Mouse (Mus musculus): Measurements from ENCODE around the gene Spata31d1c. TPM values are rescaled to one million over a fixed set of nuclear protein-coding genes. Genes with fewer than 3 reads are reported as not detected.

Gene Spata31d1c
- not detected in 2 replicates for polyA plus RNA-seq (2015; fragmentation: Nextera tagmentation; extraction: Ambion mirVana)

DNA sequence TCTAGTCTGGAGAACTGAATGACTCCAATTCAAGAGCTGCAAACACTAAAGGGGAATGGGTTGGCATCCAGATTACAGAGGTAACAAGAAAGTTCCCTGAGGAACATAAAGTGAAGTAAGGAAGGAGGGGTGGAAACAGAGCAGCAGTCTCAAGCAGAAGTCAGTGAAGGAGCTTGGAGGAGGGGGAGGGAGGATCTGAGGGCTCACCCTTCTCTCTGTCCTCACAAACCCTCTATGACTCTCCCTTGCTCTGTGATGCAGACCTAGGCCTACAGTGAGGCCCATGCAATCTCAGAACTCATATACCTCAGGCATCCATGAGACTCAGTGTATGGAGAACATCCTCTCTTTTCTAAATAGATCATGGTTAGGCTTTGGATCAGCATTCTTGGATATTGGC is at the start of gene Spata31d1c:
Spata31d1c (plus strand) TSS at position 301 of the 400 bp plus-strand sequence.
- no peak within 1 kb of the TSS for H3K9ac ChIP-seq (ENCODE audit: low read depth, low read length)
- no peaks in the 10 kb centered on the region for H3K4me1 ChIP-seq (replicated peaks; ENCODE audit: control insufficient read depth, insufficient read depth, low read length)
- ATAC-seq = no peak
- no peak within 1 kb of the TSS for H3K4me2 ChIP-seq (replicated peaks; ENCODE audit: low read depth)
- no peaks in the 10 kb centered on the region for H3K9me3 ChIP-seq (ENCODE audit: control insufficient read depth)
- no peak for TF ChIP-seq CTCF (IDR thresholded peaks at IDR 0.05; ENCODE audit: low read depth)
- no peaks in the 10 kb centered on the region for H3K27me3 ChIP-seq (replicated peaks; ENCODE audit: control insufficient read depth, insufficient read depth, low read length)
- no peaks in the 10 kb centered on the region for H3K36me3 ChIP-seq (ENCODE audit: control insufficient read depth, insufficient read depth)
- no peak within 1 kb of the TSS for H3K27ac ChIP-seq (ENCODE audit: low read depth, low read length)
- no peak within 1 kb of the TSS for H3K4me3 ChIP-seq (ENCODE audit: low read depth, low read length)

DNA sequence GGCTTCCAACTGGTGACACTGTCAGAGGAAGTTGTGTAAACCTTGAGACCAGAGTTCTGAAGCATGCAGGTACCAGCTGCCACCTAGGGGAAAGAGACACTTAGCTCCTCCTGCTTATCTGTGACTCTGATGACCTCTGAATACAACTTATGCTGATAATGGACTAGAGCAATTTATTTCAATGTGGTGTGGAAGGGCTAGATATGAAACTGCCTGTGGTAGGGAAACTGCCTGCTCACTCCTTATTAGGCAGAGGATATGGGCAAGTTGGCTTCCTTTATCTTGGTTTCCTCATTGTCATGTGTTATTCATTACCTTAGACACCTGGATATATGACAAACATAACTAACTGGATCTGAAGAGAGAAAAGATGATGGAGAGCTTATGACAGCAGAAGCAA is 44.0 kb upstream of the Spata31d1c start:
- Histone ChIP-seq H3K36me3 (ENCODE audit: control insufficient read depth, insufficient read depth) (no peaks in the 10 kb centered on the region), H3K9me3 (ENCODE audit: control insufficient read depth) (no peaks in the 10 kb centered on the region), H3K27me3 (replicated peaks; ENCODE audit: control insufficient read depth, insufficient read depth, low read length) (no peaks in the 10 kb centered on the region), H3K27ac (ENCODE audit: low read depth, low read length) (no peak overlapping the region), H3K4me2 (replicated peaks; ENCODE audit: low read depth) (no peak overlapping the region), H3K4me3 (ENCODE audit: low read depth, low read length) (no peak overlapping the region), H3K4me1 (replicated peaks; ENCODE audit: control insufficient read depth, insufficient read depth, low read length) (no peaks in the 10 kb centered on the region), H3K9ac (ENCODE audit: low read depth, low read length) (no peak overlapping the region)
- no peak for ATAC-seq
- TF ChIP-seq CTCF (IDR thresholded peaks at IDR 0.05; ENCODE audit: low read depth) = no peak

DNA sequence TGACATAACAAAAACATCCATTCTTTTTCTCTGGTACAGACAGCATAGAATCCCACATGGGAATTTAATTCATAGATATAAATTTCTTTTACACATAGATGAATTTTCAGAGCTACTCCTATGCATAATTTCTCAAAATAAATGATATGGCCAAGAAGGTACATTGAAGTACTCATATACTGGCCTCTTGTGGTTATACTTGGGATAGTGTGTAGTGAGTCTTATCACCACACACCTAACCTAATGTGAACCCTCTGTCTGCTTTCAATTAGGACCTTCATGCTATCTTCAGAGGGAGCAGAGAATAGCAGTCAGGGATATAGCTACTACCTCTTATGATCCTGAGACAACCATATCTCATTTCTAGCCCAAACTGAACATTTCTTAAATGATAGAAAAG is 27.4 kb upstream of the Spata31d1c start:
- no peaks in the 10 kb centered on the region for H3K9me3 ChIP-seq (ENCODE audit: control insufficient read depth)
- no peak overlapping the region for H3K4me2 ChIP-seq (replicated peaks; ENCODE audit: low read depth)
- H3K27me3 ChIP-seq (replicated peaks; ENCODE audit: control insufficient read depth, insufficient read depth, low read length) = no peaks in the 10 kb centered on the region
- no peaks in the 10 kb centered on the region for H3K4me1 ChIP-seq (replicated peaks; ENCODE audit: control insufficient read depth, insufficient read depth, low read length)
- no peak for ATAC-seq
- no peak overlapping the region for H3K27ac ChIP-seq (ENCODE audit: low read depth, low read length)
- peak; percentile 22 for TF ChIP-seq CTCF (IDR thresholded peaks at IDR 0.05; ENCODE audit: low read depth)
- H3K9ac ChIP-seq (ENCODE audit: low read depth, low read length) = no peak overlapping the region
- no peak overlapping the region for H3K4me3 ChIP-seq (ENCODE audit: low read depth, low read length)
- no peaks in the 10 kb centered on the region for H3K36me3 ChIP-seq (ENCODE audit: control insufficient read depth, insufficient read depth)

DNA sequence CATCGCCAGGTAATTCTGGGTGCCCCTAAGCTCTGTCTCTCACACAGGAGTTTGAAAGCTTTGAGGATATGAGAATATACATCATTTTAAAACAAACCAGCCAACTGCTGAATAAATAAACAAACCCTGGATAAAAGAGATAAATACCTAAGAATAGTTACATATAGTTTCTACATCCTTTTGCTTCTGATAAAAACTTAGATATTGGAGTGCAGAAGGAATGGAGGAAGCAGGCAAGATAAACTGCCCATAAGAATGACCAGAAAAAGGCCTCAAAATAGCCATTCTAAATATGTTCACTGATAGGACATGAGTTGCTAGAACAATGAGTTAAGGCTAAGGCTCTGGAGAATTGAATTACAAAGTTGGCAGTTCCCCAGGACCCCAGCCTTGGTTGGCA is 26.1 kb upstream of the Spata31d1c start:
- ATAC-seq = no peak

DNA sequence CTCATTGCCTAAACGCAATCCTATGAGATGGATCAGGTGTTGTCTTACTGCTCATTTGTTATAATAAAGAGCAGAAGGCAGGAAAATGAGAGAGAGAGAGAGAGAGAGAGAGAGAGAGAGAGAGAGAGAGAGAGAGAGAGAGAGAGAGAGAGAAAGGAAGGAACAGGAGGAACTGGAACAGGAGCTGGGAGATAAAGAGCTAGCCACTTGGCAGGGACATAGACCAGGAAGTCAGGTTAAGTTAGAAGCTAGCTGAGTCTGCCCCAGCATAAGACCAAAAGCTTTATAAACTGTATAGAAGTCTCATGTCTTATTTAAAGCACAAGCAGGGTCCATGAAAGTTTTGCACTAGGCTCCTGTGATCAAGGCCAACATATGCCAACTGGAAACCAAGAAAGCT is 24.9 kb upstream of the Spata31d1c start:
- Histone ChIP-seq H3K9ac (ENCODE audit: low read depth, low read length) (no peak overlapping the region), H3K4me2 (replicated peaks; ENCODE audit: low read depth) (no peak overlapping the region), H3K4me3 (ENCODE audit: low read depth, low read length) (no peak overlapping the region), H3K9me3 (ENCODE audit: control insufficient read depth) (no peaks in the 10 kb centered on the region), H3K27me3 (replicated peaks; ENCODE audit: control insufficient read depth, insufficient read depth, low read length) (no peaks in the 10 kb centered on the region), H3K27ac (ENCODE audit: low read depth, low read length) (no peak overlapping the region), H3K4me1 (replicated peaks; ENCODE audit: control insufficient read depth, insufficient read depth, low read length) (no peaks in the 10 kb centered on the region), H3K36me3 (ENCODE audit: control insufficient read depth, insufficient read depth) (no peaks in the 10 kb centered on the region)
- 59% methylated on average over 1 of the region's 1 CpGs for WGBS
- no peak for ATAC-seq
- no peak for TF ChIP-seq CTCF (IDR thresholded peaks at IDR 0.05; ENCODE audit: low read depth)

More for the DNA sequence above, 26.1 kb upstream of the Spata31d1c start:
- WGBS = 71% methylated on average over 1 of the region's 1 CpGs
- Histone ChIP-seq H3K27me3 (replicated peaks; ENCODE audit: control insufficient read depth, insufficient read depth, low read length) (no peaks in the 10 kb centered on the region), H3K9ac (ENCODE audit: low read depth, low read length) (no peak overlapping the region), H3K27ac (ENCODE audit: low read depth, low read length) (no peak overlapping the region), H3K4me1 (replicated peaks; ENCODE audit: control insufficient read depth, insufficient read depth, low read length) (no peaks in the 10 kb centered on the region), H3K4me2 (replicated peaks; ENCODE audit: low read depth) (no peak overlapping the region), H3K4me3 (ENCODE audit: low read depth, low read length) (no peak overlapping the region), H3K36me3 (ENCODE audit: control insufficient read depth, insufficient read depth) (no peaks in the 10 kb centered on the region), H3K9me3 (ENCODE audit: control insufficient read depth) (no peaks in the 10 kb centered on the region)
- TF ChIP-seq CTCF (IDR thresholded peaks at IDR 0.05; ENCODE audit: low read depth) = no peak

DNA sequence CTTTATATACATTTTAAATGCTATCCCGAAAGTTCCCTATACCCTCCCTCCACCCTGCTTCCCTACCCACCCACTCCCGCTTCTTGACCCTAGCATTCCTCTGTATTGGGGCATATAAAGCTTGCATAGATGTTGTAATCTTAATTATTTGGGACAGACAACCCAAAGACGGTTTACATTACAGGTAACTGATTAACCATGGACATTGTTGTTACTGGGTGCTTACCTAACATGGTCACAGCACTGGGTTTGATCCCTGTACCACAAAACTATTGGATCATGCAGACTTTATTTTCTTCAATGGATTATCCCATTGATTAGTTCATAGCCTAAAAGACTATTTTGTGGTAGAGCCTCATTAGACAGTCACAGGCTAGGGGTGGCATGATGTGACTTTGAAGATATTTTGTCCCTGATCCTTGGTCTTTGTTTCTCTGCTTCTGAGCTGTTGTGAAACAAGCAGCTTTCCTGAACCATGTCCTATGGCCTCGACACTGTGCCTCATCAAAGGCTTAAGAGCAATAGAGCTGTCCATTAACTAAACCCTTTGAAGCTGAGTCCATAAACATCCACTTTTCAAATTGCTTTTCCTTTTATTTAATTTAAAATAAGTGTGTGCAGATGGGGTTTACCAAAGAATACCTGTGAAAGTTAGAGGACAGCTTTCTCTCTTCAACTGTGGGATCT is 21.7 kb upstream of the Spata31d1c start:
- Histone ChIP-seq H3K36me3 (ENCODE audit: control insufficient read depth, insufficient read depth) (no peaks in the 10 kb centered on the region), H3K4me1 (replicated peaks; ENCODE audit: control insufficient read depth, insufficient read depth, low read length) (no peaks in the 10 kb centered on the region), H3K27ac (ENCODE audit: low read depth, low read length) (no peak overlapping the region), H3K4me3 (ENCODE audit: low read depth, low read length) (no peak overlapping the region), H3K4me2 (replicated peaks; ENCODE audit: low read depth) (no peak overlapping the region), H3K9me3 (ENCODE audit: control insufficient read depth) (no peaks in the 10 kb centered on the region), H3K9ac (ENCODE audit: low read depth, low read length) (no peak overlapping the region), H3K27me3 (replicated peaks; ENCODE audit: control insufficient read depth, insufficient read depth, low read length) (no peaks in the 10 kb centered on the region)
- no peak for ATAC-seq
- WGBS = 57% methylated on average over 4 of the region's 4 CpGs
- no peak for TF ChIP-seq CTCF (IDR thresholded peaks at IDR 0.05; ENCODE audit: low read depth)

DNA sequence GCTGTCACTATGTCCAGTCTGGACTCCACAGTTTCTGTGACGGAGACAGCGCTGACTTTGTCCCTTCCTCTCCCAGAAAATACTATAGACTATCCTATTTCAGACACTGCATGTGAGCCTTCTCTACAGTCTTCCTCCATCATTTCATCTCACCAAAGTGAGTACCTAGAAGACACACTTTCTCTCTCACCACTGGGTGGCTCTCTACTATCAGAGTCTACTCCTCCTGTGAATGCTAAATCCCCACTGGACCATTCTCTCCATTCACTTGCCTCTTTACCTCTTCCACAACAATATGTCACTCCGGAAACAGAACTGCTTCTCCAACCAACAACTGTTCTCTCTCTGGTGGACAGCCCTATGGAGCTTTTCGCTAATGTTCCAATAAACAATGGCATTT is 2.2 kb downstream of the Spata31d1c start:
- Histone ChIP-seq H3K27me3 (replicated peaks; ENCODE audit: control insufficient read depth, insufficient read depth, low read length) (no peaks in the 10 kb centered on the region), H3K4me1 (replicated peaks; ENCODE audit: control insufficient read depth, insufficient read depth, low read length) (no peaks in the 10 kb centered on the region), H3K9ac (ENCODE audit: low read depth, low read length) (no peak overlapping the region), H3K36me3 (ENCODE audit: control insufficient read depth, insufficient read depth) (no peaks in the 10 kb centered on the region), H3K27ac (ENCODE audit: low read depth, low read length) (no peak overlapping the region), H3K9me3 (ENCODE audit: control insufficient read depth) (no peaks in the 10 kb centered on the region), H3K4me3 (ENCODE audit: low read depth, low read length) (no peak overlapping the region), H3K4me2 (replicated peaks; ENCODE audit: low read depth) (no peak overlapping the region)
- ATAC-seq = no peak
- peak; percentile 48 for TF ChIP-seq CTCF (IDR thresholded peaks at IDR 0.05; ENCODE audit: low read depth)
- WGBS = 71% methylated on average over 4 of the region's 4 CpGs
